Mouse (Mus musculus) kidney, postnatal 25 days (tissue): ENCODE measurements around the gene Col2a1.

Source experiments
- DNase-seq, 2 experiments: peaks; one replicate each; pipeline ENCODE4 v3.0.0; 2021; ENCODE audit warnings: mixed read lengths in 2 of 2

Gene Col2a1

GRCm38 (mm10) chr15:98002113-98002990 is 2.1 kb downstream of the Col2a1 start:
- DNase-seq: no peak

GRCm38 (mm10) chr15:98001321-98002112 is 3.0 kb downstream of the Col2a1 start:
- peak; percentile 44 to 59 for DNase-seq

- no peak for DNase-seq
These were observed 4.5 kb downstream of the Col2a1 start for GRCm38 (mm10) chr15:97999991-98000390.

- no peak for DNase-seq
These were observed 4.9 kb downstream of the Col2a1 start for GRCm38 (mm10) chr15:97999546-97999945.

GRCm38 (mm10) chr15:97996716-97997256 is 7.7 kb downstream of the Col2a1 start:
- no peak for DNase-seq

- peak; percentile 87 to 93 for DNase-seq
These were observed 11.7 kb downstream of the Col2a1 start for GRCm38 (mm10) chr15:97992712-97993286.

GRCm38 (mm10) chr15:97992027-97992711 is 12.3 kb downstream of the Col2a1 start:
- DNase-seq: no peak

- no peak for DNase-seq
These were observed 13.1 kb downstream of the Col2a1 start for GRCm38 (mm10) chr15:97991285-97991895.

GRCm38 (mm10) chr15:97990721-97991120 is 13.8 kb downstream of the Col2a1 start:
- no peak for DNase-seq

- no peak for DNase-seq
These were observed 14.4 kb downstream of the Col2a1 start for GRCm38 (mm10) chr15:97990124-97990523.

GRCm38 (mm10) chr15:97989544-97989943 is 15.0 kb downstream of the Col2a1 start:
- no peak for DNase-seq

- no peak for DNase-seq
These were observed 22.9 kb downstream of the Col2a1 start for GRCm38 (mm10) chr15:97981560-97981959.

GRCm38 (mm10) chr15:97973248-97974005 is 31.1 kb downstream of the Col2a1 start:
- no peak for DNase-seq

- no peak for DNase-seq
These were observed 31.9 kb downstream of the Col2a1 start for GRCm38 (mm10) chr15:97972580-97972979.

- peak; percentile 55 to 56 for DNase-seq
These were observed 34.2 kb downstream of the Col2a1 start for GRCm38 (mm10) chr15:97970299-97970698.

GRCm38 (mm10) chr15:97965311-97966045 is 39.0 kb downstream of the Col2a1 start:
- peak in 1 of 2 experiments; percentile 28 for DNase-seq

GRCm38 (mm10) chr15:97964836-97965187 is 39.7 kb downstream of the Col2a1 start:
- peak in 1 of 2 experiments; percentile 50 for DNase-seq

GRCm38 (mm10) chr15:97963989-97964835 is 40.3 kb downstream of the Col2a1 start, which contains the start of gene Tmem106c:
TSS of gene Tmem106c (plus strand) at chr15:97964200.
- DNase-seq: peak; percentile 86 to 93

- peak in 1 of 2 experiments; percentile 27 for DNase-seq
These were observed 41.0 kb downstream of the Col2a1 start for GRCm38 (mm10) chr15:97963329-97963988.
